ENCODE assay signal across 10 mouse cellular contexts in genomic region chr11:94732773-94733172, GRCm38 (mm10). TPM values are rescaled to one million over a fixed set of nuclear protein-coding genes. Genes with fewer than 3 reads are reported as not detected.
DNase-seq lines count a peak whose midpoint lies in the region; TF ChIP-seq lines count a peak whose summit lies in the region.
"Had no signal": no experiment of that assay in that cellular context is flagged by ENCODE, and none has a peak within 500 bp of the region (broad histone marks: within the 10 kb centered on the region; RNA-seq: fewer than 3 reads in every experiment).

No protein-coding gene starts in this region.

- TF ChIP-seq POLR2A in heart, adult 2 months (IDR thresholded peaks at IDR 0.05; ENCODE audit: insufficient read depth, low read depth, low read length), result no peak

- TF ChIP-seq EP300 in heart, adult 2 months (IDR thresholded peaks at IDR 0.05; ENCODE audit: insufficient read depth, low read depth, low read length), result no peak

- DNase-seq in heart, adult 2 months, result no peak
- no peak for DNase-seq in heart, postnatal 36 days
- DNase-seq in A20 (ENCODE audit: low read depth, low spot score), result peak; percentile 75
- peak; percentile 13 for DNase-seq in adrenal gland, adult 8-10 months
- peak; percentile 71 for DNase-seq in kidney, adult 9 months
- DNase-seq in retina, postnatal 1 day, result peak; percentile 39
- no peak for DNase-seq in left cerebral cortex, adult 11 months (ENCODE audit: low spot score)
- no peak for DNase-seq in frontal cortex, postnatal 25 days (ENCODE audit: low spot score in 2 of 2)

- H3K4me3 ChIP-seq in heart, adult 2 months, result no peak overlapping the region
- H3K4me3 ChIP-seq: limb, embryonic 12.5 days had no signal

- no peak overlapping the region for H3K9ac ChIP-seq in heart, adult 2 months (ENCODE audit: low read depth, low read length)
- H3K9ac ChIP-seq: limb, embryonic 12.5 days had no signal

- H3K27me3 ChIP-seq in heart, adult 2 months (ENCODE audit: control insufficient read depth, insufficient read depth, low read length), result no peaks in the 10 kb centered on the region
- H3K27me3 ChIP-seq: limb, embryonic 12.5 days had no signal

- TF ChIP-seq CTCF in heart, adult 2 months (IDR thresholded peaks at IDR 0.05), result peak; percentile 49

- no peaks in the 10 kb centered on the region for H3K4me1 ChIP-seq in heart, adult 2 months (ENCODE audit: control insufficient read depth, insufficient read depth, low read length)
- H3K4me1 ChIP-seq: limb, embryonic 12.5 days had no signal

- H3K79me2 ChIP-seq in heart, adult 2 months (replicated peaks; ENCODE audit: control insufficient read depth, insufficient read depth, low read length), result no peaks in the 10 kb centered on the region

- no peaks in the 10 kb centered on the region for H3K36me3 ChIP-seq in heart, adult 2 months (ENCODE audit: control insufficient read depth, insufficient read depth, low read length)
- H3K36me3 ChIP-seq: limb, embryonic 12.5 days had no signal

- WGBS in heart, adult 2 months, result 38% methylated on average over 8 of the region's 8 CpGs

- no peak overlapping the region for H3K27ac ChIP-seq in heart, adult 2 months
- H3K27ac ChIP-seq: limb, embryonic 12.5 days had no signal

- intact Hi-C loops in heart, adult 2 months (cut with DNase I), result no loop called here
- intact Hi-C loops in heart, postnatal 36 days (cut with DNase I), result loop anchor here (5.0 kb wide), 1 partner anchor 100 kb away; no protein-coding TSS in a partner anchor

RNA-seq across cellular contexts. Expression of gene Cdc34b, which starts 8.8 kb away (rescaled TPM):
- total RNA-seq in heart, adult 2 months (2021), result 1 to 10 TPM in 1 of 2 experiments, under 1 TPM in 1; 0.97 to 1.0 TPM
- polyA plus RNA-seq in heart, adult 2 months (2012; rRNA removed), result 0.12 TPM in 1 of 2 replicates, not detected in the other
- total RNA-seq in heart, postnatal 36 days (2021), result 1 to 10 TPM; 1.1 to 1.2 TPM
- total RNA-seq in adrenal gland, adult 8-10 months (2022), result under 1 TPM in 2 of 4 experiments, not detected in 2; 0.41 to 0.56 TPM
- polyA plus RNA-seq: limb, embryonic 12.5 days had no signal

RNA-seq across cellular contexts. Expression of gene Gm11541, which starts 28.5 kb away (rescaled TPM):
- not detected for total RNA-seq in heart, adult 2 months (2021)
- polyA plus RNA-seq in heart, adult 2 months (2012; rRNA removed), result not detected in 2 replicates
- not detected for total RNA-seq in heart, postnatal 36 days (2021)
- total RNA-seq in adrenal gland, adult 8-10 months (2022), result not detected

RNA-seq across cellular contexts. Expression of gene Tmem92, which starts 49.7 kb away (rescaled TPM):
- not detected for total RNA-seq in heart, adult 2 months (2021)
- not detected in 2 replicates for polyA plus RNA-seq in heart, adult 2 months (2012; rRNA removed)
- not detected for total RNA-seq in heart, postnatal 36 days (2021)
- not detected for total RNA-seq in adrenal gland, adult 8-10 months (2022)
- total RNA-seq: adrenal gland, postnatal 4 days had no signal
- polyA plus RNA-seq: limb, embryonic 12.5 days had no signal

RNA-seq across cellular contexts. Expression of gene Xylt2, which starts 55.5 kb away (rescaled TPM):
- 1 to 10 TPM; 7.2 to 7.9 TPM for total RNA-seq in heart, adult 2 months (2021)
- 11.6 and 12.1 TPM in 2 replicates for polyA plus RNA-seq in heart, adult 2 months (2012; rRNA removed)
- 10 to 100 TPM in 1 of 2 experiments, 1 to 10 TPM in 1; 10.0 to 10.4 TPM for total RNA-seq in heart, postnatal 36 days (2021)
- total RNA-seq in adrenal gland, adult 8-10 months (2022), result 10 to 100 TPM; 13.4 to 24.5 (median 18.0) TPM

Comparison
In these comparisons a context has a peak if more than half of its experiments do, and no peak if none do; other contexts are left out.
1. DNase-seq: peak in A20 (single experiment), adrenal gland, adult 8-10 months (single experiment), kidney, adult 9 months (single experiment) and retina, postnatal 1 day (single experiment); none in heart, adult 2 months (0 of 2), heart, postnatal 36 days (0 of 2), left cerebral cortex, adult 11 months (single experiment) and frontal cortex, postnatal 25 days (0 of 2).